Mouse (Mus musculus): ENCODE data around the gene Padi4.

DNA sequence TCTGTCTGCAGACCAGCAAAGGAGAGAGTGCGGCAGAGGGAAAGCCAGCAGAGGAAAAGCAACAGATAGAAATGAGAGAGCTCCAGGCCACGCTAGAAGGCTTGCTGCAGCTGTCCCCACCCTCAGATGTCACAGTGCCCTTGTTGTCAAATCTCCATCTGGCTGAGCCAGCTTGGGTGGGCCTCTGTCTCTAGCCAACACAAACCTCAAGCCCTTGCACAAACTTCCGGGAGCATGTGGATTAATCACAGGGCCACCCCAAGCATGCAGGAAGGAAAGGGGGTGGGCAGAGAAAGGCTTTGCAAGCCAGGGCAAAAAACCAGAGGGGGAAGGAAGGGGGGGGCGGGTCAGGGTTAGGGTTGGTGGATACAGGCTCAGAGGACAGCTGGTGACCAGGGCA lies 13.4 kb upstream of the Padi4 start:
- TF ChIP-seq CTCF (IDR thresholded peaks at IDR 0.05; ENCODE audit: low read depth, low read length) = no peak
- no peak for TF ChIP-seq POLR2A (IDR thresholded peaks at IDR 0.05; ENCODE audit: borderline replicate concordance, low read depth, low read length)
